In the genomic region with DNA sequence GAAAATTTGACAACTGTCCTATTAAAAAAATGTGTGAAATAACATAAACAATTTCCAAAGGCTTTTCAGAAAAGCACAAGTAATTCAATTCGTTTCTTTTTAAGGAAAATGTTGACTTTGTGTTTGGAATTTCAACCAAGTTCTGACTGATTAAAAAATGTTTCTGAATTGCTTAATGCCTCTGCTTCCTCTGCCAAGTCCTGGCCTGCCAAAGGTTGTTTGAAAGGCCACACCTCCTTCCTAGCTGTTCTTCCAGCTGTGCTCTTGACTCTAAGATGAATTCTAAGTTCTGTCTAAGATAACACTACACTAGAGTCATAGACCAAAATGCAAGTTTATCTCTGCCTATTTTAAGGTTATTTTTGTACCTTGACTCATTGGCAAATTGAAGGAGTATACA, we compare ENCODE assay signal across 11 mouse cellular contexts. TPM values are rescaled to one million over a fixed set of nuclear protein-coding genes. Genes with fewer than 3 reads are reported as not detected.
A peak's percentile ranks its signal among the peaks of the same experiment; 100 is the strongest.
DNase-seq lines count a peak whose midpoint lies in the region; ATAC-seq and TF ChIP-seq lines count a peak whose summit lies in the region.
"Had no signal": no experiment of that assay in that cellular context is flagged by ENCODE, and none has a peak within 500 bp of the region (broad histone marks: within the 10 kb centered on the region; RNA-seq: fewer than 3 reads in every experiment).

No protein-coding gene starts in this region.

- no peak overlapping the region for H3K27ac ChIP-seq in kidney, adult 2 months (ENCODE audit: insufficient read depth, low read depth, low read length)
- no peak overlapping the region for H3K27ac ChIP-seq in kidney, embryonic 14.5 days (ENCODE audit: low read depth, low read length)
- no peak overlapping the region for H3K27ac ChIP-seq in liver, postnatal 0 days (ENCODE audit: low read depth)
- H3K27ac ChIP-seq: hindbrain, embryonic 12.5 days; lung, embryonic 15.5 days had no signal

- TF ChIP-seq CTCF in kidney, adult 2 months (conservative IDR thresholded peaks at IDR 0.05; ENCODE audit: insufficient read depth, insufficient read length, low read depth, low read length): no peak
- TF ChIP-seq CTCF in liver, postnatal 0 days (IDR thresholded peaks at IDR 0.05; ENCODE audit: low read depth): no peak

- H3K4me1 ChIP-seq in kidney, adult 2 months (ENCODE audit: control insufficient read depth, insufficient read depth, low read length): no peaks in the 10 kb centered on the region
- H3K4me1 ChIP-seq in kidney, embryonic 14.5 days (ENCODE audit: control insufficient read depth, insufficient read depth, low read length): no peaks in the 10 kb centered on the region
- no peaks in the 10 kb centered on the region for H3K4me1 ChIP-seq in liver, postnatal 0 days (ENCODE audit: insufficient read depth)
- H3K4me1 ChIP-seq: hindbrain, embryonic 12.5 days; lung, embryonic 15.5 days had no signal

- intact Hi-C loops in heart, postnatal 10 days (cut with DNase I): no loop called here
- intact Hi-C loops in left cerebral cortex, postnatal 10 days (cut with DNase I): no loop called here

- no peak for TF ChIP-seq POLR2A in kidney, adult 2 months (IDR thresholded peaks at IDR 0.05; ENCODE audit: low read depth, low read length)

- 37% methylated on average over 1 of the region's 1 CpGs for WGBS in kidney, adult 2 months
- WGBS in kidney, embryonic 14.5 days: 84% methylated on average over 1 of the region's 1 CpGs
- WGBS in liver, postnatal 0 days (ENCODE audit: insufficient replicate concordance): 51% methylated on average over 1 of the region's 1 CpGs

- H3K4me2 ChIP-seq in kidney, embryonic 14.5 days (replicated peaks; ENCODE audit: low read depth, low read length): no peak overlapping the region
- no peak overlapping the region for H3K4me2 ChIP-seq in liver, postnatal 0 days (ENCODE audit: low read depth, low read length)
- H3K4me2 ChIP-seq: hindbrain, embryonic 12.5 days; lung, embryonic 15.5 days had no signal

- no peak for TF ChIP-seq EP300 in liver, postnatal 0 days (IDR thresholded peaks at IDR 0.05; ENCODE audit: low read depth)

- H3K4me3 ChIP-seq in kidney, adult 2 months (ENCODE audit: insufficient read depth, low read depth, low read length): no peak overlapping the region
- H3K4me3 ChIP-seq in kidney, embryonic 14.5 days (ENCODE audit: low read length): no peak overlapping the region
- no peak overlapping the region for H3K4me3 ChIP-seq in liver, postnatal 0 days (ENCODE audit: low read depth, low read length)
- H3K4me3 ChIP-seq: hindbrain, embryonic 12.5 days; lung, embryonic 15.5 days had no signal

- ATAC-seq in kidney, embryonic 14.5 days (ENCODE audit: low FRiP score, low TSS enrichment): no peak
- ATAC-seq in liver, postnatal 0 days: no peak
- ATAC-seq: forebrain, postnatal 0 days had no signal

- no peaks in the 10 kb centered on the region for H3K9me3 ChIP-seq in kidney, embryonic 14.5 days (ENCODE audit: control insufficient read depth, low read length)
- no peaks in the 10 kb centered on the region for H3K9me3 ChIP-seq in liver, postnatal 0 days (ENCODE audit: low read length)
- H3K9me3 ChIP-seq: hindbrain, embryonic 12.5 days; lung, embryonic 15.5 days had no signal

- no peaks in the 10 kb centered on the region for H3K27me3 ChIP-seq in kidney, adult 2 months (replicated peaks; ENCODE audit: control insufficient read depth, insufficient read depth, low read length)
- no peaks in the 10 kb centered on the region for H3K27me3 ChIP-seq in kidney, embryonic 14.5 days (ENCODE audit: control insufficient read depth, insufficient read depth, low read length)
- H3K27me3 ChIP-seq in liver, postnatal 0 days (ENCODE audit: insufficient read depth, low read length): no peaks in the 10 kb centered on the region
- H3K27me3 ChIP-seq: hindbrain, embryonic 12.5 days; lung, embryonic 15.5 days had no signal

- H3K36me3 ChIP-seq in kidney, adult 2 months (ENCODE audit: control insufficient read depth, insufficient read depth, low read length): no peaks in the 10 kb centered on the region
- H3K36me3 ChIP-seq in kidney, embryonic 14.5 days (ENCODE audit: control insufficient read depth, insufficient read depth, low read length): no peaks in the 10 kb centered on the region
- no peaks in the 10 kb centered on the region for H3K36me3 ChIP-seq in liver, postnatal 0 days (replicated peaks; ENCODE audit: insufficient read depth, low read length)
- H3K36me3 ChIP-seq: hindbrain, embryonic 12.5 days; lung, embryonic 15.5 days had no signal

- H3K9ac ChIP-seq in kidney, embryonic 14.5 days (ENCODE audit: low read depth, low read length): no peak overlapping the region
- H3K9ac ChIP-seq in liver, postnatal 0 days (replicated peaks): no peak overlapping the region
- H3K9ac ChIP-seq: forebrain, postnatal 0 days; hindbrain, embryonic 12.5 days; lung, embryonic 15.5 days had no signal

- DNase-seq in kidney, adult 2 months: peak; percentile 44
- DNase-seq in brain, adult 2 months (ENCODE audit: low read depth, low spot score): peak; percentile 9
- DNase-seq in heart, postnatal 10 days: peak; percentile 60 to 71
- peak; percentile 74 for DNase-seq in lung, postnatal 36 days
- DNase-seq in embryo, embryonic 11 days: no peak
- DNase-seq in left cerebral cortex, postnatal 10 days (ENCODE audit: extremely low spot score in 1 of 2, low spot score in 2 of 2): no peak
- no peak for DNase-seq in liver, postnatal 0 days
- DNase-seq: forebrain, postnatal 0 days had no signal

RNA-seq across cellular contexts. Expression of a gene that starts 8.0 kb away (rescaled TPM):
- 3.8 and 4.7 TPM in 2 replicates for polyA plus RNA-seq in kidney, adult 2 months (2012; rRNA removed)
- 3.2 and 3.8 TPM in 2 replicates for polyA plus RNA-seq in kidney, embryonic 14.5 days (2014; fragmentation: Nextera tagmentation; extraction: Ambion mirVana)
- 10 to 100 TPM; 10.3 to 17.2 TPM for total RNA-seq in heart, postnatal 10 days (2021)
- total RNA-seq in left cerebral cortex, postnatal 10 days (2021): 10 to 100 TPM; 18.0 to 23.1 TPM
- polyA plus RNA-seq in liver, postnatal 0 days (2015; fragmentation: Nextera tagmentation; extraction: Ambion mirVana): 2.3 and 3.0 TPM in 2 replicates

Comparison
In these comparisons a context has a peak if more than half of its experiments do, and no peak if none do; other contexts are left out.
1. DNase-seq: peak in kidney, adult 2 months (single experiment), brain, adult 2 months (single experiment), heart, postnatal 10 days (2 of 2) and lung, postnatal 36 days (single experiment); none in embryo, embryonic 11 days (single experiment), left cerebral cortex, postnatal 10 days (0 of 2) and liver, postnatal 0 days (single experiment).